Mouse (Mus musculus) bone marrow macrophage, adult 2 months (primary cell): ENCODE results near the gene Ccdc61.

Source experiments
- CTCF ChIP-seq: IDR thresholded peaks from 2 replicates; pipeline ENCODE4 v1.5.1; 2012; ENCODE audit warnings: low read depth, mild to moderate bottlenecking, low read length, moderate library complexity
- POLR2A ChIP-seq: IDR thresholded peaks from 2 replicates; pipeline ENCODE4 v1.6.1; 2012; ENCODE audit warnings: mild to moderate bottlenecking, low read depth, low read length, borderline replicate concordance

GRCm38 (mm10) chr7:18872014-18872802 lies 38.0 kb downstream of the Ccdc61 start:
- TF ChIP-seq CTCF (no peak), POLR2A (no peak)
